Mouse (Mus musculus): ENCODE measurements around the gene Nucks1. TPM values are rescaled to one million over a fixed set of nuclear protein-coding genes. Genes with fewer than 3 reads are reported as not detected.
"Not testable (repeated sequence)": the region's sequence is repeated elsewhere in the genome, so short reads cannot be mapped to it uniquely, and the experiment has no call there.

Nucks1 gene
- 100 to 1,000 TPM; 150 to 156 TPM for total RNA-seq (2021)

- peak; percentile 99 for DNase-seq
Measured at GRCm38 (mm10) chr1:131910001-131910648, at the start of gene Nucks1. Nucks1 (plus strand) TSS chr1:131910534.

- no peak for DNase-seq
Measured at GRCm38 (mm10) chr1:131861811-131862210, 48.5 kb upstream of the Nucks1 start.

- no peak for DNase-seq
Measured at GRCm38 (mm10) chr1:131865596-131865995, 44.7 kb upstream of the Nucks1 start.

GRCm38 (mm10) chr1:131866304-131866999 is 43.9 kb upstream of the Nucks1 start:
- no peak for DNase-seq

GRCm38 (mm10) chr1:131867093-131867945 is 43.0 kb upstream of the Nucks1 start, which contains the start of gene Rab29:
Rab29 (plus strand) TSS chr1:131867224.
- DNase-seq, result peak; percentile 87 to 89

- no peak for DNase-seq
Measured at GRCm38 (mm10) chr1:131867946-131868290, 42.4 kb upstream of the Nucks1 start.

GRCm38 (mm10) chr1:131869561-131869960 is 40.8 kb upstream of the Nucks1 start:
- DNase-seq, result no peak

- DNase-seq, result no peak
Measured at GRCm38 (mm10) chr1:131872856-131873255, 37.5 kb upstream of the Nucks1 start.

- no peak for DNase-seq
Measured at GRCm38 (mm10) chr1:131879816-131880215, 30.5 kb upstream of the Nucks1 start.

GRCm38 (mm10) chr1:131882787-131883186 is 27.5 kb upstream of the Nucks1 start:
- DNase-seq, result no peak

- DNase-seq, result no peak
Measured at GRCm38 (mm10) chr1:131886173-131886572, 24.2 kb upstream of the Nucks1 start.

- DNase-seq, result no peak
Measured at GRCm38 (mm10) chr1:131886641-131887040, 23.7 kb upstream of the Nucks1 start.

- no peak for DNase-seq
Measured at GRCm38 (mm10) chr1:131890043-131890658, 20.2 kb upstream of the Nucks1 start.

GRCm38 (mm10) chr1:131891436-131891835 is 18.9 kb upstream of the Nucks1 start:
- DNase-seq, result no peak

GRCm38 (mm10) chr1:131902679-131903078 is 7.7 kb upstream of the Nucks1 start:
- no peak for DNase-seq

- no peak for DNase-seq
Measured at GRCm38 (mm10) chr1:131903251-131903650, 7.1 kb upstream of the Nucks1 start.

- DNase-seq, result no peak
Measured at GRCm38 (mm10) chr1:131905497-131905896, 4.8 kb upstream of the Nucks1 start.

GRCm38 (mm10) chr1:131908456-131908855 is 1.9 kb upstream of the Nucks1 start:
- DNase-seq, result no peak

GRCm38 (mm10) chr1:131909236-131909635 is 1.1 kb upstream of the Nucks1 start:
- DNase-seq, result not testable (repeated sequence)

GRCm38 (mm10) chr1:131910674-131911558 is 582 bp downstream of the Nucks1 start:
- DNase-seq, result peak; percentile 68 to 70

- DNase-seq, result no peak
Measured at GRCm38 (mm10) chr1:131917634-131918033, 7.3 kb downstream of the Nucks1 start.

- no peak for DNase-seq
Measured at GRCm38 (mm10) chr1:131919052-131919451, 8.7 kb downstream of the Nucks1 start.

Data from layer of hippocampus, postnatal 36 days (tissue).